Mouse (Mus musculus) cortical plate, adult 2 months (tissue): Measurements from ENCODE around the gene Gm10778.

Experiments
- CTCF ChIP-seq: fragments of 200-500 bp; IDR thresholded peaks from 2 replicates; pipeline ENCODE4 v1.5.1; 2011; ENCODE audit warnings: mild to moderate bottlenecking, control low read depth, low read length; ENCODE audit not compliant: insufficient read depth; ENCODE audit errors: extremely low read depth
- POLR2A ChIP-seq: fragments of 200-500 bp; IDR thresholded peaks from 2 replicates; pipeline ENCODE4 v1.6.1; 2011; ENCODE audit warnings: mild to moderate bottlenecking, low read length, control low read depth; ENCODE audit not compliant: insufficient read depth; ENCODE audit errors: extremely low read depth

DNA sequence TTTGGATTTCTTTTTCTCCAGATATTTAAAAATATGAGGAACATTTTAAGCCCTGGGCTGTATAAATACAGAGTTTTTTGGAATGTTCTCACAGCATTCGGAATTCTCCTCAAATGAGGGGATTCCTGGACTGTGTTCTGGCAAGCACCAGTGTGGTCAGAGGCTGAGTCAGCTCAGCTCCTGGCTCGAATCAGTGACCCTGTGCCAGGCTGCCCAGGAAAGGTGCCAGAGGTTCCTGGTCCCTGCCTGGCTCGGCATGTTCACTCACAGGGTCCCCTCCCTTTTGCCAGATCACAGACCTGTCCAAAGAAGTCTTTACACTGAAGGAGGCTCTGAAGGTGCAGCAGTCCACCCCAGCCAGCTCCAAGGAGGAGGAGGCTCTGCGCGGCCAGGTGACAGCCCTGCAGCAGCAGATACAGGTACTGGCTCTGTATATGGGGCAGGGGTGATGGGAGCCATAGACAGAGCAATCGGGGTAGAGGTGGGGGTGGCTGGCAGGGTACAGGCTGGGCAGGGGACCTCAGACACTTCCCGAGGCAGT lies 2.8 kb upstream of the Gm10778 start:
- no peak for TF ChIP-seq CTCF
- TF ChIP-seq POLR2A, result no peak
